Mouse (Mus musculus) lung, embryonic 14.5 days (tissue): ENCODE measurements at regions not wholly inside any gene's neighbourhood (a gene's known extent, or its start where the extent isn't known, plus 50 kb on each side); places are given as distances from the start of the nearest gene placed in this dataset. TPM values are rescaled to one million over a fixed set of nuclear protein-coding genes. Genes with fewer than 3 reads are reported as not detected.

Experiments used
- ATAC-seq: fragments of 200-750 bp; cut with Nextera tagmentation; 2 replicates; pipeline ENCODE4 v1.8.0; 2017; ENCODE audit warnings: mild to moderate bottlenecking, moderate TSS enrichment, moderate library complexity; ENCODE audit not compliant: insufficient read depth
- DNase-seq: peaks from one replicate; pipeline ENCODE4 v3.0.0-alpha.2; 2015
- H3K27ac ChIP-seq: fragments of 300-500 bp; sonication (generic); 2 replicates; pipeline ENCODE4 v1.5.1; 2014; ENCODE audit warnings: low read depth, mild to moderate bottlenecking, moderate library complexity
- H3K27me3 ChIP-seq: fragments of 300-500 bp; sonication (generic); 2 replicates; pipeline ENCODE4 v1.6.1; 2014; ENCODE audit warnings: low read length, control low read depth; ENCODE audit not compliant: insufficient read depth
- H3K36me3 ChIP-seq: fragments of 300-500 bp; sonication (generic); 2 replicates; pipeline ENCODE4 v1.6.1; 2014; ENCODE audit warnings: control low read depth; ENCODE audit not compliant: insufficient read depth
- H3K4me1 ChIP-seq: fragments of 300-500 bp; sonication (generic); 2 replicates; pipeline ENCODE4 v1.6.1; 2014; ENCODE audit warnings: antibody characterized with exemption, control low read depth; ENCODE audit not compliant: insufficient read depth
- H3K4me2 ChIP-seq: fragments of 300-500 bp; sonication (generic); 2 replicates; pipeline ENCODE4 v1.6.1; 2014; ENCODE audit warnings: mild to moderate bottlenecking
- H3K4me3 ChIP-seq: fragments of 300-500 bp; sonication (generic); 2 replicates; pipeline ENCODE4 v1.5.1; 2014; ENCODE audit warnings: low read depth, low read length
- H3K9ac ChIP-seq: fragments of 300-500 bp; sonication (generic); 2 replicates; pipeline ENCODE4 v1.6.1; 2014
- H3K9me3 ChIP-seq: fragments of 300-500 bp; sonication (generic); 2 replicates; pipeline ENCODE4 v1.6.1; 2016; ENCODE audit warnings: low read depth, low read length, control low read depth
- CTCF ChIP-seq: IDR thresholded peaks from 2 replicates; pipeline ENCODE4 v1.5.1; 2016; ENCODE audit warnings: antibody characterized with exemption, low read depth
- WGBS: fragments of 180-500 bp; shearing (Covaris S2); extraction: QIAGEN DNeasy Blood & Tissue Kit; methylation state at CpG from one replicate; pipeline ENCODE4 v1.1.7; 2014; 5-methylcytosine and 5-hydroxymethylcytosine counted together
- microRNA counts: library from miRNA; unstranded; fragments of <30 nt; microRNA quantifications from one replicate; lab custom pipeline; 2016
- microRNA-seq: library from miRNA; unstranded; fragments of <30 nt; microRNA quantifications from one replicate; pipeline ENCODE4, GENCODE M21; 2016; ENCODE audit warnings: borderline number of aligned reads

DNA sequence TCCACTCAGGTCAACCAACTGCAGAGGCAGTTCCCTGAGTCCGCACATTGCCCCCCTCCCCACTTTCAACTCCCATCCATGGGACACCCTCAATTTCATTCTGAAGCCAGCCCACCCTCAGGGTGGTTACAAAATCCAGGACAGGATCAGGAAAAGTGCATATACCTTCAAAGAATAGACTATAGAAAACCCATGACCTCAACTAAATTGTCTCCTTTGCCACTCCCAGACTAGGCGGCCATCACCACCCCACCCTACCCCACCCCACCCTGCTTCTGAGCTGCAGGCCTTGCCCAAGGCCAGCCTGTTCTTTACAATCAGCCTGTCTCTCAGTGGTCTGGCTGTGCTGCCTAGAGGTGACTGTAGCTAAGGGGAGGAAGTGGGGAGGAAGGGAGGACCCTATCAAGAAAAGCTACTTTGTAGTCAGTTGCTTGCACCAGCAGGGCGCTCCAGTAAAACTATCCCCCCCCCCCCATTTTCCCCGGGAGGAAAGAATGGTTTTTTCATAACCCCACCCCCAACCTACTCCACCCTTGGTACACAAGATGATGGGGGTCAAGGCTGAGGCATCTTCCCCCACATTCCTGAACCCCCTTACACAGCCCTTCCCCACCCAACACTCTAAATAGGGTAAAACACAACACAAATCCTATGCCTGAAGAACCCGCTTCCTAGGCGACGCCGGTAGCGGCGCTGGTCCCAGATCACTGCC is 490.9 kb downstream of the Prss52 start:
- Histone ChIP-seq H3K36me3 (no peaks in the 10 kb centered on the region), H3K4me3 (no peak overlapping the region), H3K9me3 (no peaks in the 10 kb centered on the region), H3K4me2 (no peak overlapping the region), H3K9ac (no peak overlapping the region), H3K27me3 (peaks cover 34% of the 10 kb centered on the region), H3K4me1 (no peaks in the 10 kb centered on the region), H3K27ac (no peak overlapping the region)
- DNase-seq (no peak), ATAC-seq (no peak)
- 52% methylated on average over 10 of the region's 10 CpGs for WGBS
- TF ChIP-seq CTCF: no peak

DNA sequence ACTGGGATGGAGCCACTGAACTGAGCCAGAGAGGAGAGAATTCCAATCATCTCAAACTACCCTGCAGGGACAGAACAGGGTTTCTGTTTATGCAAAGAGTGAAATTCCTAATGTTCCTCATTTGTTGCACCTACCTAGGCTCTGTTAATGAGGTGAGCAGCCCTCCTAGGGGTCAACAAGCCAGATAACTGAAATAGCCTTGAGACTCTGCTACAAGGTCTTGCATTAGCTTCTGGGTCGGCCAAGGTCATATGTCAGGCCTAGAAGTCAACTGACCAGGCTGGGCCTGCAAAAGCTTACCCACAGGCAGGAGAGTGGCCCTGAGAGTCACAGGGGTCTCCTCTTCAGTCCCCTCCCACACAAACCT is 491.4 kb downstream of the Prss52 start:
- no peak overlapping the region for H3K4me3 ChIP-seq
- no peaks in the 10 kb centered on the region for H3K9me3 ChIP-seq
- H3K9ac ChIP-seq: no peak overlapping the region
- peaks cover 29% of the 10 kb centered on the region for H3K27me3 ChIP-seq
- no peaks in the 10 kb centered on the region for H3K36me3 ChIP-seq
- H3K4me2 ChIP-seq: no peak overlapping the region
- TF ChIP-seq CTCF: no peak
- H3K27ac ChIP-seq: no peak overlapping the region
- ATAC-seq (no peak), DNase-seq (no peak)
- H3K4me1 ChIP-seq: no peaks in the 10 kb centered on the region
- 46% methylated on average over 1 of the region's 1 CpGs for WGBS

DNA sequence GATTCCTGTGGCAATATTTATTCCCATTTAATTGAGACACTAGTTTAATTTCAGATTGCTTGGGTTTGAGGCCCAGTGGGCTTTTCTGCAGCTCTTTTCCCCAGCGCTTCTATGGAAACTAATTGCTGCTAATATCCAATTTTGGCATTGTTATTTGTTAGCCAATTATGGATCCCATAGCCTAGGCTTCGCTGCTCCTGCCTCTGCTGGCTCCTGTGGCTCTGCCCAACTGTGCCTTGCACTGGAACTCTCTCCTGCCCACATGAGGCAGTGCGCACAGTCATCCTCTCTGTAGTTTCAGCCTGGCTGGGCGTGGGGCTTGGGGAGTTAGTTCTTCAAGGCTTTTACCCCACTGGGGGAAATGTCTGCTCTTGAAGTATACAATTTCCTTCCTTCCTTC is 491.8 kb downstream of the Prss52 start:
- DNase-seq: no peak
- Histone ChIP-seq H3K27me3 (peaks cover 25% of the 10 kb centered on the region), H3K4me1 (no peaks in the 10 kb centered on the region), H3K4me2 (no peak overlapping the region), H3K9me3 (no peaks in the 10 kb centered on the region), H3K27ac (no peak overlapping the region), H3K9ac (no peak overlapping the region), H3K36me3 (no peaks in the 10 kb centered on the region), H3K4me3 (no peak overlapping the region)
- TF ChIP-seq CTCF: no peak
- no peak for ATAC-seq
- 87% methylated on average over 4 of the region's 4 CpGs for WGBS

DNA sequence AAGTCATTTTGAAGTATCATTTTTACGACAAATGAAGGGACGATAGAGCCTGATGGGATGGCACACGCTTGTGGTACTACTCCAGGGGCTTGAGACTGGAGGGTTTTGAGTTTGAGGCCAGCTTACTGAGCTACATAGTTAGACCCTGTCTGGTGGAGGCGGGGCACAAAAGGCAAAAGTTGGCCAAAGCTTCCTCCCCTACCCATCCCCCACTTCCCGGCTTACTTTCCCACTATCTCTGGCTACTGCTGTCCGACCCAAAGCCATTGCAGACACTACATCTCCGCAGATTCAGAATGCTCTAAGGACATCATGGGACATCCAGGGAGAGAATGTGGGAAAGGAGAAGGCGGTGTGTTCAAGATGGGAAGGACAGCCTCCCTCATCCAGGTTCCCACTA is 493.1 kb downstream of the Prss52 start:
- H3K36me3 ChIP-seq: no peaks in the 10 kb centered on the region
- no peak overlapping the region for H3K4me3 ChIP-seq
- 66% methylated on average over 8 of the region's 8 CpGs for WGBS
- peaks cover 12% of the 10 kb centered on the region for H3K27me3 ChIP-seq
- H3K9me3 ChIP-seq: no peaks in the 10 kb centered on the region
- TF ChIP-seq CTCF: no peak
- DNase-seq (no peak), ATAC-seq (no peak)
- no peak overlapping the region for H3K27ac ChIP-seq
- no peak overlapping the region for H3K4me2 ChIP-seq
- H3K4me1 ChIP-seq: no peaks in the 10 kb centered on the region
- H3K9ac ChIP-seq: no peak overlapping the region

MicroRNA genes in the stretch of these regions (microRNA counts, 519-probe panel; counts per million panel counts)
- 1,516 counts per million, percentile 10 among the panel's probes with 10 or more counts for microRNA mmu-miR-124 (lab: Ali Mortazavi, UCI)

Small RNA genes lying in the stretch of these regions (microRNA-seq; reads per million reads assigned to microRNA genes)
- not detected for gene Mir124a-1
- gene Mir3078: not detected
